Mouse (Mus musculus) heart, adult 8-10 months (tissue): ENCODE measurements at regions not wholly inside any gene's neighbourhood (a gene's known extent, or its start where the extent isn't known, plus 50 kb on each side); places are given as distances from the start of the nearest gene placed in this dataset.

Experiments used
- DNase-seq: peaks from one replicate; pipeline ENCODE4 v3.0.0; 2022; ENCODE audit warnings: low spot score

DNA sequence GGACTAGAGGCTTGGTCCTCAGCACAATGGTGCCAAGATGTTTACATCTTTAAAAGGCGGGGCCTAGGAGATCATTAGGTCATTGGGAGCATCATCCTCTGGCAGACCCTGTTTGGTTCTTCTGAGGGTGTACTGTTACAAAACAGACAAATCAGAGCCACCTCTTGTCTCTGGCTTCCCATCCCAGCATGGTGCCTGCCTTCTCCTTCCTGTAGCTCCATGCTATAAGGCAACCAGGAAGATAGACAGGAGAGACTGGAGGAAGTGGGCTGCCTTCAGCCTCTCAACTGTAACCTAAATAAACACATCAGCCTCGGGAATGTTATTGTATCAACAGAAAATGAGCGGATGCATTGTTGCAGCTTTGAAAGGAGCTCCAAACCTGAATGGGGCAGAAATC, 529.8 kb upstream of the Gm765 start:
- no peak for DNase-seq

DNA sequence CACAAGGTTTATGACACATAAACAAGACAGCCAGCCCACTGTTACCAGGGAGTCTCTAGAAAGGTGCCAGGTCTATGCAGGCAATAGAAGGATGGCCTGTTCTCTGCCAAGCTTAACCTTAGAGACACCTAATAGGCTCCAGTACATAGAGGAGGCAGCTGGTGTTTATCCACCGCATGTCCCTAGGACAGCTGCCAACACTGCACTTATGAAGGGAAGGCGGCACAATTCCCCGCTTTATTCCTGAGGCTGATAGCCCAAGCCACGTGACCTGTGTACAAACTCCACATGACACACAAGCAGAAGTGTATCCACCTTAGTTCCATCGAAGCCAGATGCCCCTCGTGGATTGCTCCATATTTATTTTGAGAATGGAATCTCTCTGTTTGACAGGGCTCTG, 527.2 kb upstream of the Gm765 start:
- DNase-seq: no peak

- no peak for DNase-seq
These were observed 521.8 kb upstream of the Gm765 start for GRCm38 (mm10) chr6:98864306-98864705.

DNA sequence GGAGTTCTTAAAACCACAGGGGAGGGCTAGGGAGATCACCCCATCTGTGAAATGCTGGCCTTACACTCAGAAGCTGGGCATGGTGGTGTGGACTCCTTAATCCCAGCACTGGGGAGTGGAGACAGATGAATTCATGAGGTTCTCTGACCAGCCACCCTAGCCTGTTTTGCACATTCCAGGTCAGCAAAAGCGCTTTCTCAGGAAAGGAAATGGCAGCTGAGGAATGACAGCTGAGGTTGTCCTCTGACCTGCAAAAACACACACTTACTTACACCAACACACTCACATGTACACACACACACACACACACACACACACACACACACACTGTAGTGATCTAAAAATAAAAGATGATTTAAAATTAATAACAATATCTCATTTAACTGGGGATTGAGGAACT, 513.4 kb upstream of the Gm765 start:
- no peak for DNase-seq

GRCm38 (mm10) chr6:98850906-98851305, 508.4 kb upstream of the Gm765 start:
- no peak for DNase-seq

- no peak for DNase-seq
These were observed 506.3 kb upstream of the Gm765 start for GRCm38 (mm10) chr6:98848835-98849234.

DNA sequence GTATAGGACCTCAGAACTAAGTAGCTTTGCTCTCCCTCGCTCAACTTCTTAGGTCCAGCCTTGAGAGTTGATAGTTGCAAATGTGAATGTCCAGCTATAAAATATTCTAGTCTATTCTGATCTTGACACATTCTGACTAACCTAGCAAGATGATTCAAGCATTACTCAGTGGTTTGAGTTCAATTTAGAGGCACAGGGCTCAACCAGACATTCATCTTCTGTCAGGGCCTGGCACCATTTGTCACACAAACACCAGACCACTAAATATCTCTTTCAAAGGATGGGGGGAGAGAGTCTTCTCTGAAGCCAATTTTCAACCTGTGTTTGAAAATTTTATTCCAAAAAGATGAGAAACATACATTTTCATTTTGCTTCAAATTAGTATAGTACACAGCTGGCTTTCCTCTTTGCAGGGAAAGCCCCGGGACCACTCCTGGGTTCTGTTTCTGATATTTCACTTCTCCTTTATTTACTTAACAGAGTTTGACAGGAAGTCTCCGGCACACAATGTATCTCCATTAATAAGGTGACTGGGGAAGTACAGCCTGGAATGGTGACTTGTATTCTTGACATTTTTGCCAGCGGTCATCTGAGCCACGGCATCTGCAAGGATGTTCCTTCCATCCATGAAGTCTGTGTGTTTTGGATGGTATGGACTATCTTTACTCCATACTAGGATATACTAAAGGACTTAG, 503.6 kb upstream of the Gm765 start:
- DNase-seq: peak; percentile 26

DNA sequence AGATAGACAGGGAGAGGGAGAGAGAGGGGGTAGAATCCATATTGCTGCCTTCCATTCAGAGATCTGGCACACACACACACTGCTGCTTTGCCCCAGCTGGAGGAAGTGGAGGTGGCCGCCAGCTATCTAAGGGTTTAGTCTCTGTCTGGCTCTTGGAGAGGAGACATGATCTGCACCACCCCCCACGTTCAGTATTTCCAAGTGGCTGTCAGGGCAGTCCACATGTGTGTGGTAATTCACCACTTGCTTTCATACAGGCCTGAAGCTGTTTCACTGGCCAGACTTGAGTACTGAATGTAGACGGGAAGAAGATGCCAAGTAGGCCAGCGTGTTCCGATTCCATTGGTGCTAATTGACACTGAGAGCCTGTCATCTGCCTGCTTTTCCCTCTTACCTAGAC, 501.0 kb upstream of the Gm765 start:
- peak; percentile 2 for DNase-seq

DNA sequence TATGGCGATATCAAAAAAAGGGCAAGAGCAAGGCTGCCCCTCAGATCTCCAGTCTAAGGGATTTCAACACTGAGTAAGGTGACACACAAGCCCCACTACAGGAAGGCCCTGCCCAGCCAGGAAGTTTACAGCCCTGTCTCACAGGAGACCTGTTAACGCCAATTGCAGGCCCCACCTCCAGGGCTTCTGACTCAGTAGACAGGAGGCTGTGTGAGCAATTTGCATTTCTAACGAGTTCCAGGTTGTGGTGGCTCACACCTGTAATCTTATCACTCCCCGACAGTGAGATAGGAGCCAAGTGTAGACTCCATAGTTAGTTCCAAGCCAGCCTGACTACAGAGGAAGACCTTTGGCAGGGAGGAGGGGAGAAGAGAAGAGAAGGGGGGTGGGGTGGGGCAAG, 500.4 kb upstream of the Gm765 start:
- no peak for DNase-seq

DNA sequence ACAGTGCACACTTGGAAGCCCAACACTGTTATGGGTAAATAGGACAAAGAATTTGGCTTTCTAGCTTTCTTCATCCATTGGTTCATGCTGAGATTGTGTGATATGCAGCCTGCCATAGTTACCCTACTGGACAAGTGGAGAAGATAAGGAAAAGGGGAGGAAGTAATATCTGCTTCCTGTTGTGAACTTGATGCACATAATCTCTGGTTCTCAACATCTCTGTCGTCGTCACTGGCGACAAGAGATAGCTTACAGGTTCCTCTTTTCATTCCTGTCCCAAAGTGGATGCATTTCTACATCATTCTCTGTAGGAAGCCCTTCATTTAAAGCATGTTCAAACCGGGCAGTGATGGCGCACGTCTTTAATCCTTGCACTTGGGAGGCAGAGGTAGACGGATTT, 491.4 kb upstream of the Gm765 start:
- DNase-seq: no peak

DNA sequence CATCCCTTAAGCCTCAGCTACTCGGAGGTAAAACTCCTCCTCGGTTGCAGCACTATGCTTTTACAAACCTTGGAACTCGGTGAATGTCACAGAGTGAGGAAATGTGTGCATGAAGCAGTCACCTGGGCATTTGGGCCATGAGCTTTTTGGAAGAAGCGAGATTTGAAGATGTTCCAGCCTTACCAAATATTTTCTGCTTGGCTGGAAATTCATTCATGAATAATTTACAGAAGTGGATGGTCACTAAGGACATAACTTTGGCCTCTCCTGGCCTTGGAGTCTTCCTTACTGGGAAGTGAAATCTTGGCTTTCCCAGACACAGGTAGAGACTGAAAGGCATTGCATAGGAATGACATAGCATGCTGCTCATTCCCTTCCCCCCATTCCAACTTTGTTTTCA, 487.6 kb upstream of the Gm765 start:
- DNase-seq: no peak

GRCm38 (mm10) chr6:98808046-98808445, 465.5 kb upstream of the Gm765 start:
- no peak for DNase-seq

DNA sequence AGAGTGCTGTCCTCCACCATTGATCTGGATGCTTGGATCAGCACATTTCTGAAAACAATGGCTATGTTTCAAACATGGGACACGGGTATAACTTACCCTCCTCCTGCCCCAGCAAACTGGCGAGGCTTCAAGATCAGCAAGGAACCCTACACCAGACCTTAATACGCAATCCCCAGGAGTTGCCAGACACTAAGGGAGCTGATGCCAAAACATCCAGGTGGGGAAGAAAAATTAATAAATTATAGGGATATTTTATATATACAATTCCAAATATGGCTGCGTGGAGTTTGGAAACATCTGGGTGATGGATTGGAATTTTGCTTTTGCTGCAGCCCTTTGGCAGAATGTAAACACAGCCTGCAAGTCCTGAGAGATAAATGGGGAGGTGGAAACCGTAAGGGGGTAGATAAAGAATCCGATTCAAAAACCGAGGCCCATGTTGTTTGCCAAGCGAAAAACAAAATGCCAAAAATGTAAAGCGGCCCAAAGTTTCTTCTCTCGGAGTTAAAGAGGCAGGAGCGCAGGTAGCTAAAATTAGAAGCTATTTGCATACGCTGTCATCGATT, 460.9 kb upstream of the Gm765 start:
- no peak for DNase-seq

DNA sequence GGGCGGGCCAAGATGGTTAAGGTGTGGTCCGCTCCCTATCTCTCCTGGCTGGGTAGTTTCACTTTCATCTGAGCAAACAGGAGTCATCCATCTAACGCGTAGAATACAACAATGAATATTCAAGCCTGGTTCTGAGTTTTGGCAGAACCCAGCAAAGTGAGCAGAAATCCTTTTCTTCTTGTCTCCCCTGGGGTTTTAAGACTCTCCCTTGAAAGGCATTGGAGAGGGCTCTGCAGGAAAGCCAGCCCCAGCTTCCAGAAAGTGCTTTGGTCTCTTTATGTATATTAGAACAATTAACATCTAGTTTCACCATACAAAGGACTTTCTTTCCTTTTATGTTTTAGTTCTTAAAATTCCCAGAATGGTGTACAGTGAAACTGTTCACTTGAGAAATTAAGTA, 458.5 kb upstream of the Gm765 start:
- no peak for DNase-seq

DNA sequence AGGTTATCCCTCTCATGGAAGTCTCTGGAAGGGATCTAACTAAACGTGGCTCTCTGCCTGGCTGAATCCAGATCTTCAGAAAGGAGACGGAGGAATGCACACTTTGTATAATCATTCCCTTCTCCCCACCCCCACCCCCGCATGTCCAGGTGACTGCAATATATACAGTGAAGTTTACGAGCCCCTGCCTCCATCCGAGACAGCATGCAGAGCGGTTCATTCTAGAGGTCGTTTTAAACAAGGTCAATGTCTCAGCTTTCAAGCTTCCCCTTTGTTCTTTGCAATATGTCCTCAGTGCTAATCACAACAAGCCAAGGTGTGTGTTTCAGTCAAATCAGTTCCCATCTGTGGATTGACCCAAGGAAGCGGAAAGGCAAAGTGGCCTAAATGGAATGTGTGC, 457.5 kb upstream of the Gm765 start:
- DNase-seq: no peak

DNA sequence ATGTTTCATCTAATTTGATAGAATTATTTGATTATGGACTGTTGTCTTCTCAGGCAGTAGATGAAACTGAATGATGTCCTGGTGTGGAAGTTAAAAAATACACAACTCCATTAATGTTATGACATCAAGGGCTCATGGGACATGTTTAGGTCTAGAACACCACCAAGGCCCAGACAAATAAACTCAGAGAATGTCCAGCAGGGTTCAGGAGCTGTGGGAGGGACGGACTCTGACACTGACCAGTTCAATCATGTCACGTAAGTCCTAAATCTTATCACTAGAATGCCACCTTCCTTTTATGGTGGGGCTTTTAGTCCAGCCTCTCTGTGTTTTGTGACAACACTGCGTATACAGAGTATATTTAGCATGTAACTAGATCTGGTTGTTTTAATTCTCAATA, 455.2 kb upstream of the Gm765 start:
- no peak for DNase-seq

- DNase-seq: no peak
These were observed 454.8 kb upstream of the Gm765 start for GRCm38 (mm10) chr6:98797373-98797772.

GRCm38 (mm10) chr6:98796666-98797065, 454.1 kb upstream of the Gm765 start:
- DNase-seq: no peak

GRCm38 (mm10) chr6:98787422-98787821, 444.9 kb upstream of the Gm765 start:
- DNase-seq: no peak

- DNase-seq: no peak
These were observed 439.5 kb upstream of the Gm765 start for GRCm38 (mm10) chr6:98782074-98782473.

- DNase-seq: no peak
These were observed 433.2 kb upstream of the Gm765 start for GRCm38 (mm10) chr6:98775780-98776179.

GRCm38 (mm10) chr6:98769999-98770398, 427.4 kb upstream of the Gm765 start:
- DNase-seq: no peak

GRCm38 (mm10) chr6:98769322-98769721, 426.8 kb upstream of the Gm765 start:
- no peak for DNase-seq

DNA sequence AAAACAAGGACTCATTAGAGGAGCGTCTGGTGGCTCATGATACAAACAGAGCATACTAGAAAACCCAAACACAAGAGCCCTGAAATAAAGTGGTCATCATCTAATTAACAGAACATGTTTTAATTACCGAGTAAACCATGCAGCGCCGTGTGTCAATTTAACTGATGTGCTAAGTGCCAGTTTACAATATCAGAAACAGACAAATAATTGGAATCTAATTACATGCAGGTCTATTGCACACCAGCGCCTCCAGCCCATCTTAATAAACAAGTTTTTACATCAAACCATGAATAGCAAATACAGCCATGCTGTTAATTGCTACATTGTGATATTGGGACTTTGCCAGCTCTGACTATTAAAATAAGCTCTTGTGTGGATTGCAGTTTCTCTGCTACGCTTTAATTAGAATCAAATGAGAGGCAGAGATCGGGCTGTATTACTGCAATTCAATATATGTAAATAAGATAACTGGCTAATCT, 425.3 kb upstream of the Gm765 start:
- no peak for DNase-seq
